Mouse (Mus musculus) liver, adult 2 months (tissue): ENCODE data around the gene Patl2.

Experiments
- CTCF ChIP-seq: fragments of 200-500 bp; IDR thresholded peaks from 2 replicates; pipeline ENCODE4 v1.5.1; 2011; ENCODE audit warnings: low read depth, low read length, control low read depth
- POLR2A ChIP-seq: fragments of 200-500 bp; IDR thresholded peaks from 2 replicates; pipeline ENCODE4 v1.6.1; 2011; ENCODE audit warnings: low read length, control low read depth; ENCODE audit not compliant: insufficient read depth; ENCODE audit errors: extremely low read depth

DNA sequence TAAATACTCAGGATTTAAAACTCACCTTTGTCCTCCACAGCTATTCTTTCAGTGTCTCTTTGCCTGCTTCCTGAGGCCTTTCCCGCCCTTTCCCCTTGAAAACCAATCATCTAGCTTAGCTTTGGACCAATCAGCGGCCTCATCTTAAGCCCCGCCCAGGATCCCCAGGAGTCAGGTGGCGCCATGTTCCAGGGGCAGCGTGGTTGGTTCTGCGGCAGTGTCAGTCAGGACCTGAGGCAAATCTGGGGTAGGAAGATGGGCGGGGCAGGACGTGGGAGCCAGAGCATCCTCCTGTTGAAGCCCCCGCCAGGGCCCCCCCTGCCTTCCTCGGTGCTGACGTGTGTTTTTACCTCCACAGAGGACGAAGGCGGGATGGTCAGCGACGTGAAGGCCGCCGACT, at the start of gene Patl2, which contains the start of gene Terb2:
- no peak for TF ChIP-seq CTCF
- no peak for TF ChIP-seq POLR2A
